Mouse (Mus musculus) liver, adult 2 months (tissue): ENCODE data around the gene Sdhaf1.

Source experiments
- CTCF ChIP-seq: fragments of 200-500 bp; IDR thresholded peaks from 2 replicates; pipeline ENCODE4 v1.5.1; 2011; ENCODE audit warnings: low read depth, low read length, control low read depth
- POLR2A ChIP-seq: fragments of 200-500 bp; IDR thresholded peaks from 2 replicates; pipeline ENCODE4 v1.6.1; 2011; ENCODE audit warnings: low read length, control low read depth; ENCODE audit not compliant: insufficient read depth; ENCODE audit errors: extremely low read depth

DNA sequence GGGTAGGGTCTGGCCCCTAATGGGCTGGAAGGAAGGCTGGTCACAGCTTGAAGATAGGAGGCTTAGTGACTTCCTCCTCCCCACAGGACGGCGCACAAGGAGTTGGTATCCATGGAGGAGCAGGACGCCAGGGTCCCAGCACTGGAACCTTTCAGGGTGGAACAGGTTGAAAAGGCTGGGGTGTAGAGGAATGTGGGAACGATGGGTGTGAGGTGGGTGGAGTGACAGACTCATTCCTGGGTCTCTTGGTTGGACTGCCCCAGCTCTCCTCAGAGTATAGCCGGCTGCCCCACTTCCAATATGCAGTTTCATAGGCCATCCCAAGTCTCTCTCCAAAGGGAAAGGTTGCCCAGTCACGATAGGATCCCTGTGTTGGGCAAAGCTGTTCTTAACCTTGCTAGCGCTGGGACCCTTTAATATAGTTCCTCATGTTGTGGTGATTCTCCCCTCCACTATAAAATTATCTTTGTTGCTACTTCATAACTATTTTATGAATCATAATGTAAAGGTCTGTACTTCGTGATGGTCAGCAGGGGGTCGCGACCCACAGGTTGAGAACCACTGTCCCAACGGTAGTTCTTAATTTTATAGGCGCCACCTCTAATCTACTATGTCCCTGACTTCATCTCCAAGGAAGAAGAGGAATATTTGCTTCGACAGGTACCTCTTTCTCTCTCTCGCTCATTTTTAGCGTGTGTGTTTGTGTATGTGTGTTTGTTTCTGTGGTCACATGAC lies 14.1 kb downstream of the Sdhaf1 start:
- TF ChIP-seq POLR2A (no peak), CTCF (no peak)
